Mouse (Mus musculus) left cerebral cortex, adult 11 months (tissue): Measurements from ENCODE around the gene Vgf.

Experiments
- DNase-seq: peaks from one replicate; pipeline ENCODE4 v3.0.0; 2022; ENCODE audit warnings: low spot score

Gene Vgf

DNA sequence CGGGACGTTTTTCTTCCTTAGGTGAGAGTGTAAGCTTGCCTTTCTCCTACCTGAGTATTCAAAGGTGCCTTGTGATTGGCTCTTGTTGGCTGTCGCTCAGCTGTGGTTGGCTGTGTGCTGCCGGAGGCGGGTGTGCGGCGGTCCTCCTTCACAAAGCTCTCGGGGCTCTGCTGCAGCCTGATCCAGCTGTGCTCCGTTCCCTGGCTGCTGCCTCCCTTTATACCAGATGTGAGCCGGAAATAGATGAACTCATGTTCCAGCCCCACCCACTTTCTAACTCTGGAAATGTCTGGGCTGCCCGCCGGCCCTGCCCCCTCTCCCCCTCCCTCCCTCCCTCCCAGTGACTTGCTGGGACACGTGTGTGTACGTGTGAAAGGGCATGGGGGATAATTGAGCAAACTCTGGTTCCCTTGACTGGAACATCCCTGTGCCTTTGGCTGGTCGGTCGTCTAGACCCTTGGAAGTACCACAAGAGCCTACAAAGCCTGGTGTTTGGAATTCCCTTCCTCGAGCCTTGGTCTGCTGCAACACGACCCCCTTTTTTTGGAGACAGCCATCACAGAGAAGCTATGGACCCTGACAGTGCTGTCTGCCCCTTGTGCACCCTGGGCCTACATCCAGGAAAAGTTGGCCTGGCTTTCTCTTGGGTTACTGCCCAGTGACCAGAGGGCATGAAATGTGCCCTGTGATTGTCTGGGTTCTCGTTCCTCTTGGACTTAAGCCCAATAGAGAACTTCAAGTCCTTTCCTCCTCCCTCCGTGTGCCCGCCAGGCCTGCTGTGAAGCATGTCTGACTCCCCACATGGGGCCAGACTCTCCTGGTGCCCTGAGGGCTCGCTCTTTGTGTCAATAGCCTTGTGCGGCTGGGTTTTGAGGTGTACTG is 46.1 kb downstream of the Vgf start, which contains the start of gene Serpine1:
Serpine1 (minus strand) TSS at position 190 of the 882 bp plus-strand sequence.
- peak; percentile 61 for DNase-seq

DNA sequence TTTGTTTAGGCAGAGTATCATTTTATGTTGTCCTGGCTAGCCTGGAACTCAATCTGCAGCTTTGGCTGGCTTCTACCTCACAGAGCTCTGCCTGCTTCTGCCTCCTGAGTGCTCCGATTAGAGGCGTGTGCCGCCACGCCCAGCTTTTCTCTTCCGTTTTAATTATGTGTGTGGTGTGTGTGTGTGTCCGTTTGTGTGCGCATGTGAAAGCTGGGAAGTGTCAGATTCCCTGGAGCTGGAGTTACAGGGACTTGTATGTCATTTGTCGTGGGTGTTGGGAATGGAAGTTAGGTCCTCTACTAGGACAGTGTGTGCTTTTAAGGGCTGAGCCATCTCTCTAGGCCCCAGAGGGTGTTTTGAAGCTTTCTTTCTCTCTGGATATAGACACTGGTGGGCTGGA is 46.9 kb downstream of the Vgf start:
- DNase-seq, result no peak

DNA sequence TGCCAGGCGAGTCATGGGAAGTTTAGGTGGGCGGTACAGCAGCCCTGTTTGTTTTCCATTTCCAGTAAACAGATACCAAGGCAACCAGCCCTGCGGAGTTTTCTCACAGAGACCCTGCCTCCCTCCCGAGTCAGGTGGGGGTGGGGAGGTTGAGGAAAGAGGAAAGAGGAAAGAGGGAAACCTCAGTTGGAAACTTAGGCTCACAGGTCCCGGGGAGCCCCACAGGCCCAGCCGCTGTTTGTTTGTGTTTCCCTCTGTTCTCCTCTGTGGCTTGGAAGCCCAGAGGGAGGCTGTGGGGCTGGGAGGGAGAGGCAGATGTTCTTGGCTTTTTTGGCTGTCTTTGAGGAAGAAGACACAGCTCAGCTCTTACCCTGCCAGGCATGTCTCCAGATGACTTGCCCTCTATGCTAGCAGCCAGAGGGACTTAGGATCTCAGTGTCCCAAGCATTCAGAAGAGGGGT is 48.0 kb downstream of the Vgf start:
- DNase-seq, result no peak

DNA sequence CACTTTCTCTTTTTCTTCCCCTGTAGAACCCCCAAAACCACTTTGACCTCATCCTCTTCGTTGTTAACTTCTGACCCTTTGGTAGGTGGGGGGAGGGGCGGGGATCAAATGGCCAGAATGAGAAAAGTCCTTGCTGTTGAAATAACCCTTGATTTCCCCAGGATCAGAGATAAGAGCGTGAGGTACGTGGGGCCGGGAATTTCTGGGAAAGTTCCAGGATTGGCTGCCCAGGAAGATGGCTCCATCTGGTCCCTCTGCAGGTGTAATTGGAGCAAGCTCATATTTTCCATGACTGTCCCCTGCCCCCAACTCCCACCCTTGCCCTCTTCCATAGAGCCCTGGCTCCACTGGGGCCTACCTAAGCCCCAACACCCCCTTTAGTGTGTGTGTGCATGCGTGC is 49.5 kb downstream of the Vgf start:
- DNase-seq, result no peak

DNA sequence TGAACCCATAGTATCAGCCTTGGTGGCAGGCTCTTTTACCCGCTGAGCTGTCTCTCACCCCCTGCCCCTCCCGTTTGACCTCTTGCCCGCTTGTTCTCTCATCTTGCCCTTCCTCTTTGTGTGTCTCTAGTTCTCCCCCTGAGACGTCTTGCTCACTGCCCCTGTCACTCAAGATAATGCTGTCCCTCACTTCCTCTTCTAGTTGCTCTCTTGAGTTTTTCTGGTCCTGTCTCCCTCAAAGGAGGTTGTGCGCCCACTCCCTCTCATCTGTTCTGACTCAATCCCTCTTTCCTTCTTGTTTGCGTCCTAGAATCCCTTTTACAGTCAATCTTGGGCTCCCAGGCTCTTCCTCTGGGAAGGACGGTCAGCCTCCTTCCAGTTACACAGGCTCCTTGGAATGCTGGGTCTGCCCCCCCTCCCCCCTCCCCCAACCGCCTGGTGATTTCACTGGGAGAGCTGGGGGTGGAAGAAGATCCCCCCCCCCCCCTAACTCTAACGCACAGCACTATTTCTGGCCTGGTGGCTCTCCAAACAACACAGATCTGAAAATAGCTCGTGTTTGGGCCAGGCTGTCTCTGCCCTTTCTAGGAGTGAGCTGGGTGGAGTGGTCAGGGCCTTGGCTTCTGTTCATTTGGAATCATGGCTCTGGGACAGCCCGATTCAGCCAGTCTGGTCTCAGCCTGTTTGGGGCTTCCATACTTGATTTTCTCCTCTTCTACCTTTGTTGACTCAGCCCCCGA is 50.2 kb downstream of the Vgf start:
- no peak for DNase-seq

DNA sequence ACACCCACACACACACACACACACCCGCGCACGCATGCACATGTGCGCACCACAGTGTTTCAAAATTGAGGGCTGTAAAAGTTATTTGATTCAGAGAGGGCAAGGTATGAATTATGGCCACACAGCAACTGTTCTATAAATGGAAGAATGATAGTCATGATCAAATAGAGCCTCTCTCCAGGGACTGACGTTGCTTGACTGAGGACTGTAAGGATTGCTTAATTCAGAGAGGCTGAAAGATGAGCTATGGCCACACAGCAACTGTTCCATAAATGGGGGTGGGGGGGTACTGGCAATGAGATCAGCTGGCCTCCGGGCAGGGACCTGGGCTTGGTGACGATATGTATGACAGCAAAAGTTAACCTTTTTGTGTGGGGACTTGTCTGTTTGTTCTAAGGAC is 51.0 kb downstream of the Vgf start:
- DNase-seq, result no peak

DNA sequence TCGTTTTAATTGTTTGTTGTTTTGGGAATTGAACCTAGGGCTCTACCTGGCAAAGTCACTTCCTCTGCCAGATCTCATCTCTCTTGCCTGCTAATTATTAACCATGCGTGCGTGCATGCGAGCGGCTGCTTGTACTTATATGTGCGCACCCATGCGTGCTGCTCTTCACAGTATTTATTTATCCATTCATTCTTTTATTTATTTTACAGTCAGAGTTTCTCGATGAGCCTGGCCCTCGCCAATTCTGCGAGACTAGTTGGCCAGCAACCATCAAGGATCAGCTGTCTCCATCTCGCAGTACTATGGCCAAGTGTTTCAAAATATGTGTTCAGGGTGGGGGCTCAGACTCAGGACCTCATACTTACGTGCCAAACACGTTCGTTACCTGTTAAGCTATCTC is 51.8 kb downstream of the Vgf start:
- no peak for DNase-seq

DNA sequence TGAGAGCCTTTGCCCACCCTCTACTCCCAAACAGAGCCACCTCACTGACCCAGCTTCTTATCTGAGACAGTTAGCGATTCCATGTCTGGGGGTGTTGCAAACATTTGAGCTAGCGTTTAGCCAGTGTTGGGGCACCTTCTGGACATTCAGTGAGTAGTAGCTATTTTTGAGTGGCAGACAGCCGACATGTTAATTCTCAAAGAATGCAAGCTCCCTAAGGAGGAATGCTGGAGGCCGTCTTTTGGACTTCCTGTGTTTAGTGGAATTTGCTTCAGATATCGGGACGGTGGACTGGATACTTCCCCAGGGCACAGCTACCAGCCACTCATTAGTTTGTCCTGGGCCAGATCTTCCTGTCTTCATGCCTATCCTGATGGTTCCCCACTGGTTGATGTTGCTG is 52.4 kb downstream of the Vgf start:
- DNase-seq, result no peak

DNA sequence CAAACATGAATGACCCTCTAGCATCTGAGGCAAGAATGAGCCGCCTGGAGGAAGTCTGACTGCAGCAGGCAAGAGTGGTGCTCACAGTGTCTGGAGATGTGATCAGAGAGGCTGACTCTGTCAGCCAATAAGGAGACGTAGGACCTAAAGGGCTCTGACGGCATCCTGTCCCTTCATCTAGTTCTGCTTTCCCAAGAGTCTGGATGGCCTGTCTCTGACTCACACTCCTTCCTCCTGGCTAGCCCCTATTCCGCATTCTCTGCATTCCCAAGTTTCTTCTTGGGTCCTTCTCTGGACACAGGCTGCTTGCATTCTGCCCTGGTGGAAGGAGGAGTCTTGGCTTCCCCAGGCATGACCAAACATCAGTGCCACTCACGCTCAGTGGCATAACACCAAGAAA is 53.7 kb downstream of the Vgf start:
- no peak for DNase-seq
